Mouse (Mus musculus): ENCODE data around the gene Fam118a. TPM values are rescaled to one million over a fixed set of nuclear protein-coding genes. Genes with fewer than 3 reads are reported as not detected.
A peak's percentile ranks its signal among the peaks of the same experiment; 100 is the strongest.
"Not testable (repeated sequence)": the region's sequence is repeated elsewhere in the genome, so short reads cannot be mapped to it uniquely, and the experiment has no call there.

Gene Fam118a
- total RNA-seq (2022): 10 to 100 TPM; 21.6 to 29.7 (median 22.1) TPM

GRCm38 (mm10) chr15:85028648-85029047 is at the start of gene Fam118a:
Gene Fam118a (plus strand): TSS chr15:85028948.
- DNase-seq (ENCODE audit: low spot score in 2 of 2): not testable (repeated sequence)

DNA sequence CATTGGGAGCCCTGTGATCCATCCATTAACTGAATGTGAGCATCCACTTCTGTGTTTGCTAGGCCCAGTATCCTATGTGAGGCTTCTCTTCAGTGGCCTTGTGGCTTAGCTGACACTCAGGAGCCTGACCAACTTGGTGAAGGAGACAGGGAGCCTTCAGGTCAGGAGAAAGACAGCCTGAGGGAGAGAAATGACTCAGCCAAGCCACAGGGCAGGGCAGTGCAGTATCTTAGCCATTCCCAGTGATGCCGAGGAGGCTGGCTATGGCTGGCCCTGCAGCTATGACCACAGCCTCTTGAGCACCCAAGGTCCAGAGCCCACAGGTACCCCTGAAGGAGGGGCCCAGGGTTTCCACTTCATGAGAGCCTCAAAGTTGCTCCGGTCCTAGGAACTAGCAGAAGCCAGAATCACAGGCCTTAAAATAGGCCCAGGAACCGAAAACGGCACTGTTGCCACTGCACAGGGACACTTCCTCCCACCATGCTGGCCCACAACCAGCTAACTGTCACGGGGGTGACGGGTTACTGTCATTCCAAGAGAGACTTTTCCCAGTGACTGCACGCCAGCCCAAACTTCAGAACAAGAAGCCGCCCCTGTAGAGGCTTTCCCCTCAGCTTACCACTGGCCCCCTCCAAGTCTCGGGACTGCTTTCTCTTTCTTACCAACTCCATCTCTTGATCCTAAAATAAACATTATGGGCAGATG is 47.0 kb upstream of the Fam118a start:
- no peak for DNase-seq (ENCODE audit: low spot score in 2 of 2)

- no peak for DNase-seq (ENCODE audit: low spot score in 2 of 2)
Observed at GRCm38 (mm10) chr15:84982888-84983287, 45.9 kb upstream of the Fam118a start.

GRCm38 (mm10) chr15:84983721-84984120 is 45.0 kb upstream of the Fam118a start:
- DNase-seq (ENCODE audit: low spot score in 2 of 2): no peak

DNA sequence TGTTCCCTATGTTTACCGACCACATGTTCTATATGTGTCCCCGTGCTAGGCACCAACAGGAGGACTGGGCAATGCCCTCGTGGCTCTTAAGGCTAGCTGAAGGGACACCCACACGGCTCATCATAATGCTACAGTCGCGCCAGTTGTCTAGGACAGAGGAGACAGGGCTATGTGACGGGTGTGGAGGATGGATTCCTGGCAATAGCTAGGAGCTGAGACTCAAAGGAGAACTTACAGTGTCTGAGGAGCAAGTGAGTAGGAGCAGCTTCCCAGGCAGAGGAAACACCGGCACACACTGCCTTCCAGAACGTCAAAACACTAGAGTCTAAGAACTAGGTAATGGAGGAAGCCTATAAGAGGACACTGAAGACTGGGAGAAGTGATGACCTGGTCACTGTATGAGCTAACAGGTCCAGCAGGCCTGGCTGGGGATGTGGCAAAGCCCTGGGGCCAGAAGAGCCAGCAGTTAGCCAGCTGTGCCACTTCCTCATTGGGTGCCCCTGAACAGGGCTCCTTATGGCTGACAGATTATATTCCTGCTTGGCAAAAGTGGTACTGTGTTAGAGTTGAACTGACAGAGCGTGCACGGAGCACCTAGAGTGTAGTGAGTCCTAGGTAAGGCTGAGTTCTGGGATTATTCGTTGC is 43.1 kb upstream of the Fam118a start:
- DNase-seq (ENCODE audit: low spot score in 2 of 2): no peak

DNA sequence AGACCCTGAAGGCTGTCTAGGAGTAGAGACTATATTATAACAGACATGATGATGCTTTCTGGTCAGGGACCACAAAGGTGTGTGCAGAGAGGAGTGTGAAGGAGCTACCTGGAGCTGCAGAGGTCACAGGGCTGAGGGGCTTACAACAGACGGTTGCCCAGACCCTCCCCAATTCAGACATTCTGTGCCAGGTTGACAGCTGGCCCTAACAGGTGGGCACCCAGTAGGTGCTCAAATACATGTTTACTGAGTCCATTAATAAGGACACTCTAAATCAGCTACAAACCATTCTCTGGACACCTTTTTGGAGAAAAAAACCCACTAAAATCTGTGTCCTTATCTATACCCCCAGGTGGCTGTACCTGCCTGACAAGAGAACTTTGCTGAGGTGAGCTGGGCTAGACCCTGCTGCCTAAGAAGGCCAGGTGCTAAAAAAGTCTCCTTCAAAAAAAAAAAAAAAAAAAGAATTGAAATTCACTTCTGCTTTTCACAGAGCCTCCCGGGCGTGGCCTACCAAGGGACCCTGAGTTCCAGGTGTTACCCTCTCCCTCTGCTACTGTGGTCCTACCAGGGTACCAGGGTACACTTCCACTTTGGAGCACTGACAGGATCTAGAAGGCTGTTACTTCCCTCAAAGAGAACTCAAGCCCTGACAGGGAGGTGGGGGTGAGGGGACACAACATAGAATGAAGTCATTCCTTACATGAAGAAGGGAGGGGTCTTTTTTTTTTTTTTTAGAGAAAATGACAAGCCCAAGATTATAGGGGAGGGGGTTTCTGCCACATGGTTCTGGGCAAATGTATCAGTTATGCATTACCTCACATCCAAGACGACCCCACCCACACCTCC is 42.4 kb upstream of the Fam118a start:
- no peak for DNase-seq (ENCODE audit: low spot score in 2 of 2)

DNA sequence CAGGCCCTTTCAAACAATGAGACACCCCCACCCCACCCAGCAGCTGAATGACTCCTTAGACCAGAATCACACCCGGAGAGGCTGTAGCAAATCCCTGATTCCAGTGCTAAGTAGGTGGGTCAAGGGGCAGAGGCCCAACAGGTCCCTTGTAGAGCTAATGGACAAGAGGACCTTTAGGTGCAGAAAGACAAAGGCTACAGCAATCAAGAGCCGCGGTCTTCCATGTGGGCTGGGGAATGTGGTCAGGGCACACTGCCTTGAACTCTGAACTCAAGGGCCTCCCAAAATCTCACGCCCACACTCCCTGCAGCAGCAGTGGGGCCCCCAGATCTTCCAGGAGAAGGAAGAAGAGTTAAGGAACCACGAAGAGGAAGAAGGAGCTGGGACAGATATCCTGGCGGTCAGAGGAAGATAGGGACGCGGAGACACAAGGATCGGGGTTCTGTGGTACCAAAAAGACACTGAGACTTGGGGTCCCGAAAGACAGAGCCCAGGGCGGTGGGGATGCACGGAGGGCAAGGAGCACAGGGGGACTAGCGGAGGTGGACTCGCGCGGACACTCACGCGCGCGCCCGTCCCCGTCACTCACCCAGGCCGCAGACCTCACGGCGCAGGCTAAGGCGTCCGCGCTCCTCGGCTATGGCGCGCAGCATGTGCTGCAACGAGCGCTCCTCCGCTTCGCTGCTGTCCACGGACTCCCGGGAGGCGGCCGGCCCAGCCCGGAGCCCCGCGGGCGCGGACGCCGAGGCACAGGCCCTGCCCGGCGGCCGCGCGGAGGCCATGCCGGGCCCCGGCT is 41.5 kb upstream of the Fam118a start:
- DNase-seq (ENCODE audit: low spot score in 2 of 2): no peak

DNA sequence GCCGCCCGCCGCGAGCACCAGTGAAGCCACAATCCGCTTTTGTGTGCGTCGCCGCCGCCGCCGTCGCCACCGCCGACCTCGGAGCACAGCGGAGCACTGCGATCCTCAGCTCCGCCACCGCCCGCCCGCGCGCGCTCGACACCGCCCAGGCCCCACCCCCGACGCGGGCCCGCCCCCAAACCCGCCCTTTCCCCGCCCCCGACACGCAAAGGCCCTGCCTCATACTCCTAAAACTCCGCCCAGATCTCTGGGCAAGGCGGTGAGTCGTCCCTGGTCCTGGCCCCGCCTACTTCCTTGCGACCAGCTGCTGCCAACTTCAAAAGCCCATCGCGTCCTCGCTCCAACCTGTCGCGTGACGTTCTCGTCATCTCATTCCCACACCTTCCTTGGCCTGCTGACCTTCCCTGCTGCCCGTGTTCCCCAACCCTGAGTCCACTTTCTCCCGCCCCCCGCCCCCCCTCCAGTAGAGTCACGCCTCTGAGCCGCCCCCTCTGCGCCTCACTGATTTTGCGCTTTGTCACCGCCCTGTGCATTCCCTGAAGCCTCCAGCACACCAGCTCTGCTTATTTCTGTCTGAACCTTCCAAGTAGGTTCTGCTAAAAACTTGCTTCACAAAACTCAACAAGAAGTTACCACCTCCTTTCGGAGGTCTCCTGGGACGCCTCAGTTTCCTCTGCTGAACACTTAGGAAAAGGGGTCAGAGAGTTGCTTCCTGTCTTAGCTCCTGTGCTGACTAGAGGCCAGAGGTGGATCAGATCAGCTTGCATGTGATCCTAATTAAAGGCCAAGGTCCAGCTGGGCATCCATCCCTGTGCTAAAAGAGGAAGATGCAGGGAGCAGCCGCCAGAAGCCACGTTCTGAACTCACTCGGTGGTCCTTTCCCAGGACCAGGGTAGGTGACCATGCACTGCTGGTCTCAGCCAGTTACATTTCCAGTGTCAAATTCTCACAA is 40.6 kb upstream of the Fam118a start, which contains the start of gene 5031439G07Rik:
Gene 5031439G07Rik (minus strand): TSS at position 678 of the 952 bp plus-strand sequence.
- peak; percentile 68 to 90 for DNase-seq (ENCODE audit: low spot score in 2 of 2)

GRCm38 (mm10) chr15:84989098-84989497 is 39.6 kb upstream of the Fam118a start:
- DNase-seq (ENCODE audit: low spot score in 2 of 2): no peak

GRCm38 (mm10) chr15:84989771-84990170 is 39.0 kb upstream of the Fam118a start:
- no peak for DNase-seq (ENCODE audit: low spot score in 2 of 2)

- DNase-seq (ENCODE audit: low spot score in 2 of 2): no peak
Observed at GRCm38 (mm10) chr15:84994498-84994897, 34.2 kb upstream of the Fam118a start.

DNA sequence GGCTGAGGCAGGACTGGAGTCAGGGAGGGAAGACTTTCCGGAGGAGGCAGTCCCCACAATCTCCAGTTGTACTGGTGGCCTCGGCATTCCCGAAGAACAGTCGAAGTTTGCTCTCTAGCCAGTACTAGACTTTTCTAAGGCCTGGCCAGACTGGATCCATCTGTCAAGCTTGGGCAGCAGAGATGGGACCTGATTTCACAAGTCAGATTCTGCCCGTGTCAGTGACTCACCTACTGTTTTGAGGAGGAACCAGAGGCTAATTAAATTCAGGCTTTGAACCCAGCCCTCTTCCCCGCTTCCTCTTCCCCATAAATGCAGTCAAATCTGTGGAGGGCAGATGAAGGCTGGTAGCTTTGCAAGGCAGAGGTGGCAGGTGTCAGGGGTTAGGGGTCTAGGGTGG is 33.7 kb upstream of the Fam118a start:
- DNase-seq (ENCODE audit: low spot score in 2 of 2): no peak

DNA sequence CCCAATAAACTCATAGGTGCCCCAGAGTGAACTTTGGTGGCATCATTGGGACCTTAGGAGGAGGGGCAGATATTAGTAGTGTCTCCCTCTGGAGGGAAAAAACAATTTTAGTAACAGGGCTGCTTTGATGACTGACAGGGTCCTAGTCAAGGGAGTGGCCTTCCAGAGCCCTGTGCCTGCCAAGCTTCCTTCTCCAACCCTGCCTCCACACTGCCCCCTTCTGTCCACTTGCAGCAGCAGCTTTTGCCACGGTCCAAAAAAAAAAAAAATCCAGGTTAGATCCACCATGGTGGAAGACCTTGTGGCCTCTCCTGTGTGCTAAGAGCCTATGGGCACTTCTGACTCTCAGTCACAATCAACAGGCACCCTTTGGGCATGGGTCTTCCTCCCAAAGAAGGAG is 32.8 kb upstream of the Fam118a start:
- DNase-seq (ENCODE audit: low spot score in 2 of 2): no peak

- DNase-seq (ENCODE audit: low spot score in 2 of 2): peak in 1 of 2 experiments; percentile 88
Observed at GRCm38 (mm10) chr15:84997768-84998454, 30.8 kb upstream of the Fam118a start.

DNA sequence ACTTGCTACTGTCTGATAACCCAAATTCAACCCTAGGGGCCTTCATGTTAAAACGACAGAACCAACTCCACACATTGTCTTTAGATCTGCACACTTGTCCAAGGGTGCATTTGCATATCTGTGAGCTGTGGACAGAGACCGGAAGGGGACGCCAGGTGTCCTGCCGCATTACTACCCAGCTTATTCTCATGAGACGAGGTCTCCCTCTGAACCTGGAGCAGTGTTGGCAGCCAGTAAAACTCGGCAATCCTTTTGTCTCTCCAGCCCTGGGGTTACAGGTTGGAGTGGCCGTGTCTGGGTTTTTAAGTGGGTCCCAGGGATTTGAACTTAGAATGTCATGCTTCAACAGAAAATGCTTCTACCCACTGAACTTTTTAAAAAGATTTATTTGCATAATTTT is 28.8 kb upstream of the Fam118a start:
- no peak for DNase-seq (ENCODE audit: low spot score in 2 of 2)

DNA sequence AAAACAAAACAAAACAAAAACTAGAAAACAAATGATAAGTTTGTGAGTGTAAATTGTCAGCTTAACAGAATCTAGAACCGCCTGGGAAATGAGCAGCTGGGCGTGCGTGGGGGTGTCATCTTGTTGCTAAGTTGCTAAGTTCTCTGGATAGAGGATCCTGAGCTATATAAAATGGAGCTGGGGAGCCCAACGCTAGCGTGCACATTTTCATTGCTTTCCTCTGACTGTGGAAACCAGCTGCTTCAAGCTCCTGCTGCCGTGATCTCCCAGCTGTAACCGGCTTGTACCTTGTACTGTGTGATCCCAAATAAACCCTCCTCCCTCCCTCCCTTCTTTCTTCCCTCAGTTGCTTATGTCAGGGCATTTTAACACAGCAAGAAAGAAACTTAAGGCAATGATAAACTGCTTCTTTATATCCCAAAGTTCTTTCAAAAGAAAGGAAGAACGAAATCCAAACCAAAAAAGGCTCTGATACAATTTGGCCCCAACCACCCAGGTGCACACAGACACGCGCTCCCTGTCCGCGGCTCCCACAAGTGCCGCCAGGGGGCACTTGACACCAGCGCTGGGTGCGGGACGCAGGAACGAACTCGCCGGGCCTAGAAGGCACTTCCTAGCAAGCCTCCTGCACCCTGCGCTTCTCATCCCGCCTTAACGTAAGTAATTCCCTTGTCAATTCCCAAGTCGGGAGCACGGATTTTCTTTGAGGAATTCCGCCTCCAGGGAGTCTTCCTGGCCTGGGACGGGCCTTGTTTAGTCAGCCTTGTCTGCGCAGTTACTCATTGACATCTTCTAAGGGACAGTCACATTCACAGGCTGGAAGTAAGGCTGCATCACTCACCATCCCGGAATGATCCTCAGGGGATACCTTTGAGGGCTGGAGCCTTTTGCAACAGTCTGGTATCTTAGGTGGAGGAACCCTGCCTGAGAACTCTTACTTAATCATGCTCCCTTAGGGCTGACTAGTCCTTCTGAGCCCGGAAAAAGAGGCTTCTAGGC is 27.5 kb upstream of the Fam118a start:
- DNase-seq (ENCODE audit: low spot score in 2 of 2): peak; percentile 64 to 79

DNA sequence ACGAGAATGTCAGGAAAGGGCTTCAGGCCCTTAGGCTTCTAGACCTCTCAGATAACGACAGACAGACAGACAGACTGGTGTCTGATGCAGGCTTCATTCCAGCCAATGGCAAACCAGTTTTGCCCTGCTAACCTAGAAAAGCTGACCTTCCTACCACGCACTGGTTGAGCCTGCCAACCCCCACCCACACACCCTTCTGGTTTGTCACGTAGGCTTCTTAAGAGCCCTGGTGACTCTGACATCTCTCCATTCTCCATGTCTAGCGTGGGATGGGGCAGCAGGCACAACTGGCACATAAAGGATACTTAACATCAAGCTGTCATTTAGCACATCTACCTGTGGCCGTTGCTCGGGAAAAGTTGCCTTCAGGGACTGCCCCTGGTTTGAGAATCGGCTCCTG is 19.1 kb upstream of the Fam118a start:
- DNase-seq (ENCODE audit: low spot score in 2 of 2): no peak

Data from left cerebral cortex, adult 8-10 months (tissue).